Mouse (Mus musculus) erythroblast, embryonic 14.5 days (primary cell): ENCODE results near the gene Cdk14.

ENCODE experiments used
- GATA1 ChIP-seq: IDR thresholded peaks from 2 replicates; pipeline ENCODE4 v1.6.1; 2012; ENCODE audit warnings: low read length, inconsistent platforms, mixed read lengths
- TAL1 ChIP-seq: IDR thresholded peaks from 3 replicates; pipeline ENCODE4 v1.6.1; 2012; ENCODE audit warnings: low read length, inconsistent platforms, mixed read lengths

DNA sequence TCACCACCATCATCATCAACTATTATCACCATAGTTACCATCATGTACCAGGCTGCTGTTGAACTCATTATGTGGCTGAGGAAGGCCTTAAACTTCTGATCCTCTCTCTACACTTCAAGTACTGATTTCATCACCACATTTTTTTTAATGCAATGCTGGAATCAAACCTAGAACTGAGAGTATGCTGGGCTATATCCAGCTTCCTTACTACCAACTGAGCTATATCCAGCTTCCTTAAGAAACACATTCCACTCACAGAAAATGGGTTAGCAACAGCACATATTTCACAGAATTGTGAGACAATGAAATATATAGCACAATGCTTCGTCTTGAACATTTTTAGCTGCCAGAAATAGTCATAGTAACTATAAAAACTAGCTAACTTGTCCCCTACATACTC, 446.7 kb downstream of the Cdk14 start:
- TF ChIP-seq TAL1 = no peak
- TF ChIP-seq GATA1 = no peak
